Mouse (Mus musculus) cerebellum, postnatal 4 days (tissue): ENCODE measurements around the gene Olfr764-ps1.
"Not testable (repeated sequence)": the region's sequence is repeated elsewhere in the genome, so short reads cannot be mapped to it uniquely, and the experiment has no call there.

Source experiments
- DNase-seq, 2 experiments: peaks; one replicate each; pipeline ENCODE4 v3.0.0; 2022; ENCODE audit warnings: low spot score in 2 of 2, mixed read lengths in 1 of 2

Gene Olfr764-ps1

GRCm38 (mm10) chr10:129039796-129040195, at the start of gene Olfr764-ps1:
Gene Olfr764-ps1, minus strand, starts transcription at chr10:129039896.
- DNase-seq = no peak

DNA sequence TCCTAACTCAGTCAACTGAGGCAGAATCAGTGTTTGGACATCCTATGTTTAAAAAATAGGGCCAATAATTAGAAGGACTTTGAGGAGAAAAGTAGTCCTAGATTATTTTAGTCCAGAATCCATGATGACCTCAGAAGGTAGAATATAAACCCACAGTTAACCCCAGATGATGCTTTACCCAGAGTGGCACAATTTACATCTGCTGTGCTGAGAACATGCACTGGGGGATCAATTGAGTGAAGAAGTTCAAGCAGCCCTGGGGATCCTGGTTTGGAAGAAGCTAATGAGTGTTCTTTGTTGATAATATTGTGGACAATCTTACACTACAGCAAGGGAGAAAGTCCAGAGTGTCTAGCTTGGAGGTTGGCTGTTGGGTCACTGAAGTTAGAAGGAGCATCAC, 43.1 kb upstream of the Olfr764-ps1 start, which contains the start of gene Olfr767:
Gene Olfr767 (minus strand): TSS at position 101 of the 400 bp plus-strand sequence.
- DNase-seq = not testable (repeated sequence)

GRCm38 (mm10) chr10:129068877-129069276, 29.2 kb upstream of the Olfr764-ps1 start, which contains the start of gene Olfr766-ps1:
Gene Olfr766-ps1, minus strand, starts transcription at chr10:129068977.
- DNase-seq = no peak

GRCm38 (mm10) chr10:129049898-129050297, 10.2 kb upstream of the Olfr764-ps1 start, which contains the start of gene Olfr765:
Gene Olfr765, minus strand, starts transcription at chr10:129049998.
- DNase-seq = not testable (repeated sequence)

- DNase-seq = no peak
Observed at GRCm38 (mm10) chr10:129028343-129028742, 11.4 kb downstream of the Olfr764-ps1 start.

- DNase-seq = peak; percentile 30 to 68
Observed at GRCm38 (mm10) chr10:129026018-129026662, 13.6 kb downstream of the Olfr764-ps1 start.

GRCm38 (mm10) chr10:129023319-129023718, 16.4 kb downstream of the Olfr764-ps1 start:
- no peak for DNase-seq

DNA sequence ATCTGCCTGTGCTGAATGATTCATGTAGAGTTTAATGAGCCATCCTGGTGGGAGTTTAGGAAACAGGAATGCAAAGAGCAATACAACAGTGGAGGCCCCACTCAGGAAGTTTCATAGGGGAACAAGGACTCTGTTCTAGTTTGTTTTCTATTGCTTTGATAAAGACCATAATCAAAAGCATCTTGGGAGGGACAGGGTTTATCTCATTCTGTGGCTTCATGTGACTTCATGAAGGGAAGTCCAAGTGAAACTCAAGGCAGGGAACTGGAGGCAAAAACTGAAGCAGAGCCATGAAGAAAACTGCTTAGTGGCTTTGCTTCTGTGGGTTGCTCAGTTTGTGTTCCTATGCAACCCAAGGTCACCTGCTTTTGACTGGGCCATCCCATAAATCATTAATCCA, 25.2 kb downstream of the Olfr764-ps1 start:
- no peak for DNase-seq

- DNase-seq = not testable (repeated sequence)
Observed at GRCm38 (mm10) chr10:129011511-129011910, 28.2 kb downstream of the Olfr764-ps1 start.

DNA sequence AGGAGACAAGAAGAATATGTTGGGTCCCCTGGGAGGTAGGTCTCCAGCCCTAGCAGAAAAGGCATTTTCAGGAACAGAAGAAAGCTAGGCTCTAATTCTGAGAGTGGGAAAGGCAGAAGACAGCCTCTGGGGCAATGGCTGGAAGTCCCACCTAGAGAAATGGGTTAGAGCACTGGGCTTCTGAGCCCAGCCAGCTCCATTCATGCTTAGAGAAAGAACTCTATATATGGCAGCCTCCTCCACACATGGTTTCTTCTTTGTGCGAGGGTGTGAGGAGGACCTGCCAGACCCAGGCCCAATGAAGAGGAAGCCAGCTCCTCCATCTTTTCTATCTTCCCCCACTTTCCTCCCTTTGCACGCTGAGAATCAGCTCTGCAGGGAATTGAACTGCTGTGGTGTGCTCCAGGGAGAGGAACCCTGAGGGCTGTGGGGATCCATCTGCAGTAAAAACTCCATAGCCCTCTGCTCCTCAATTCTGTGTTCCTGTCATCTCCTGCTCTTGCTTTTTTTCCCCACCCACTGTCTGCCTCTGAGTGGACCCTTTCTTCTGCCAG, 29.3 kb downstream of the Olfr764-ps1 start, which contains the start of gene Olfr763:
Gene Olfr763 (plus strand): TSS at position 504 of the 554 bp plus-strand sequence.
- no peak for DNase-seq

GRCm38 (mm10) chr10:129004032-129004920, 35.4 kb downstream of the Olfr764-ps1 start:
- DNase-seq = no peak

- DNase-seq = no peak
Observed at GRCm38 (mm10) chr10:128996523-128997040, 43.1 kb downstream of the Olfr764-ps1 start.

GRCm38 (mm10) chr10:128995796-128996195, 43.9 kb downstream of the Olfr764-ps1 start:
- DNase-seq = no peak

DNA sequence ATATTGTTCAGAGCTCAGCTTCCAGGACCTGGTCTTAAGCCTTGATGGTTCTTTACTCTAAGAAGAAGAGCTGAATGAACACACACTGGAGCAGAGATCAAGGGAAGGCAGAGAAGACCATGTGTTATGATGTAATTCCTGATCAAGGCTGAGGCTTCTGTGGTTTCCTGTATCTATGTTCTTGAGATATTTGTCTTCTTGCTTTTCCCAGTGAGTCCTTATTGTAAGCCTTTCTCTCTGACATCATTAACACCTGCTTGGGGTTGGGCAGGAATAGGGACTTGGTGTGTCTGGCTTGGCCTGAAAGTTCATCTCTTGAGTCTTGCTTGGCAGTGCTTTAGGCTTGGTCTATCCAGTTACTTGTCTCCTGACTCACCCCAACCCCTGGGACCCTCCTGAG, 48.7 kb downstream of the Olfr764-ps1 start:
- DNase-seq = no peak

DNA sequence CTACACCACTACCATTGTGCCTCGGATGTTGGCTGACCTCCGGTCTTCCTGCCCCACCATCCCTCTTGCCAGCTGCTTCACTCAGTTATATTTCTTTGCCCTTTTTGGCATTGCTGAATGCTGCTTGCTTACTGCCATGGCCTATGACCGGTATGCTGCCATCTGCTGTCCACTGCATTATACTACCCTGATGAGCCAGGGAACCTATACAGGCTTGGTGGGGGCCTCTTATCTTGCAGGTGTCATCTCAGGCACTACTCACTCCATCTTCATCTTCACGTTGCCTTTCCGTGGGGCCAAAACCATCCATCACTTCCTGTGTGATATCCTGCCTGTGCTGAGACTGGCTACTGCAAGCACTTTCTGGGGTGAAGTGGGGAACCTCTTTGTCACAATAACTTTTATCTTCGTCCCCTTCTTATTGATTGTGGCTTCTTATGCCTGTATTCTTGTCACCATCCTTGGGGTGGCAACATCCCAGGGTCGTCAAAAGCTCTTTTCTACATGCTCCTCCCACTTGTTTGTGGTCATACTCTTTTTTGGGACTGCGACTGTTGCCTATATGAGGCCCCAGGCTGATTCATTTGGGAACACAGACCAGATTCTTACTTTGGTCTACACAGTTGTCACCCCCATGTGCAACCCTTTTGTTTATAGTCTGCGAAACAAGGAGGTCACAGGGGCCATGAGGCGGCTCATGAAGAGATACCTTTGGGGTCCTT, 49.4 kb downstream of the Olfr764-ps1 start:
- not testable (repeated sequence) for DNase-seq

DNA sequence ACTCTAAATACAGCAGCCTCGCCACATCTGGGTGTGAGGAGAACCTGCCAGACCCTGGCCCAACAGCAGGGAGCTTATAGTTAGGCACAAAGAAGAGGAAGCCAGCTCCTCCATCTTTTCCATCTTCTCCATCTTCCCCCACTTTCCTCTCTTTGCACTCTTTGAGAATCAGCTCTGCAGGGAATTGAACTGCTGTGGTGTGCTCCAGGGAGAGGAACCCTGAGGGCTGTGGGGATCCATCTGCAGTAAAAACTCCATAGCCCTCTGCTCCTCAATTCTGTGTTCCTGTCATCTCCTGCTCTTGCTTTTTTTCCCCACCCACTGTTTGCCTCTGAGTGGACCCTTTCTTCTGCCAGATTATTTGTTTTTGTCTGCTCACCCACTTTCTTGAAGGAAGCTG, 50.6 kb downstream of the Olfr764-ps1 start, which contains the start of gene Olfr9:
Gene Olfr9 (plus strand): TSS at position 301 of the 400 bp plus-strand sequence.
- not testable (repeated sequence) for DNase-seq
